Mouse (Mus musculus) lung, postnatal 0 days (tissue): ENCODE data around the gene Zfp281.

Experiments
- CTCF ChIP-seq: IDR thresholded peaks from 2 replicates; pipeline ENCODE4 v1.5.1; 2016; ENCODE audit warnings: antibody characterized with exemption, mild to moderate bottlenecking
- EP300 ChIP-seq: IDR thresholded peaks from 2 replicates; pipeline ENCODE4 v1.6.1; 2016; ENCODE audit warnings: antibody characterized with exemption, mild to moderate bottlenecking, control low read depth

GRCm38 (mm10) chr1:136644486-136644885, 19.8 kb downstream of the Zfp281 start:
- TF ChIP-seq CTCF (no peak), EP300 (no peak)
